Mouse (Mus musculus) embryonic fibroblast, embryonic 13.5 days (primary cell): ENCODE measurements at regions not wholly inside any gene's neighbourhood (a gene's known extent, or its start where the extent isn't known, plus 50 kb on each side); places are given as distances from the start of the nearest gene placed in this dataset.

ENCODE experiments used
- CTCF ChIP-seq: IDR thresholded peaks from 2 replicates; pipeline ENCODE4 v1.5.1; 2011; ENCODE audit warnings: mild to moderate bottlenecking, control low read depth, low read length, moderate library complexity, borderline replicate concordance; ENCODE audit not compliant: insufficient read depth
- POLR2A ChIP-seq: IDR thresholded peaks from 2 replicates; pipeline ENCODE4 v1.6.1; 2011; ENCODE audit warnings: low read depth, mild to moderate bottlenecking, control low read depth, low read length, moderate library complexity

- TF ChIP-seq CTCF (no peak), POLR2A (no peak)
Measured at GRCm38 (mm10) chr2:166361645-166362044, 206.2 kb upstream of the Sulf2 start.
